Mouse (Mus musculus): ENCODE results near the gene Samsn1. TPM values are rescaled to one million over a fixed set of nuclear protein-coding genes. Genes with fewer than 3 reads are reported as not detected.
"Not testable (repeated sequence)": the region's sequence is repeated elsewhere in the genome, so short reads cannot be mapped to it uniquely, and the experiment has no call there.

Gene Samsn1
- polyA plus RNA-seq, 1 experiment from 2014 or later, result not detected

DNA sequence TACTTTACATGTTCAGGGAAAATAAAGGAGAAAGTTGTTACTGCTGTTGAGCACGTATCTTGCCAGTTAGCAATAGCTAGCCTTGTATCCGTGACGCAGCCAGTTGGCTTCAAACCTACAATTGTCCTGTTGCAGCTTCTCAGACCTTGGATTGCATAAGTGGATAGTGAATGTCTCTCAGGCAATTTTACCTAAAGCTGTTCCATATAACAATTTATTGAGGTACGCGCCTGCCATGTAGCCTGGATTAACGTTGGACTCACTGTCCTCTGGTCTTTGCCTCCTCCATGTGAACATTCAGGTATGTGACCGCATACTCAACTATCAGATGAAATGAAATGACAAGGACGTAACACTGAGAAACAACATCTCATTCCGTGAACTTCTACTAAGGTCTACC is 179.1 kb downstream of the Samsn1 start:
- in situ Hi-C loops (cut with MboI; ENCODE audit: low pct_unique_long_range_greater_than_20kb), result no loop called here
- POLR2A ChIA-PET, result no interaction called here

DNA sequence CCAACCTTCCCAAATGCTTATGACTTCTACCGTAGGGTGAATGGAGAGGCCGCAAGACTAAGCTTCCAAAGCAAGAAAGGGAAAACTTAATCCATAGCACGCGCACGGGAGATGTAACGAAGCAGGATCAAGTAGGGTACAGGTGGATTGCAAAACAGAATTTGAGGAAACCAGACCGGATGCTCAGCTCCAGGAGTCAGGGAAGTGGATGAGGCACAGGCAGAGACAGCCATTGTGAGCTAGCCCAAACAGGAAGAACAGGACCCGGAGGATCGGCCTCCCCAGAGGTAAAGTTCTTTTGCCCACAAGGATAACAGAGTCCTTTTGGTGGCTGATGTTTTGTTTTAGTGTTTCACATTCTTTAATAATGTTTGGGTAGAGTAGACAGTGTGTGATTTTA is 179.5 kb downstream of the Samsn1 start:
- TF ChIP-seq CTCF (IDR thresholded peaks at IDR 0.05), result no peak
- no peak for DNase-seq (ENCODE audit: low read depth, low spot score)
- H3K27me3 ChIP-seq, result no peaks in the 10 kb centered on the region
- in situ Hi-C loops (cut with MboI; ENCODE audit: low pct_unique_long_range_greater_than_20kb), result no loop called here
- no peak for ATAC-seq
- ChIA-PET POLR2A (no interaction called here), CTCF (no interaction called here)

More for the DNA sequence above, 179.1 kb downstream of the Samsn1 start:
- no peak for ATAC-seq
- CTCF ChIA-PET, result interaction anchor here (1.2 kb wide), 1 partner anchor 81 kb away, joined by 4 read pairs; no protein-coding TSS in a partner anchor
- H3K27me3 ChIP-seq, result no peaks in the 10 kb centered on the region
- TF ChIP-seq CTCF (IDR thresholded peaks at IDR 0.05), result no peak
- no peak for DNase-seq (ENCODE audit: low read depth, low spot score)

DNA sequence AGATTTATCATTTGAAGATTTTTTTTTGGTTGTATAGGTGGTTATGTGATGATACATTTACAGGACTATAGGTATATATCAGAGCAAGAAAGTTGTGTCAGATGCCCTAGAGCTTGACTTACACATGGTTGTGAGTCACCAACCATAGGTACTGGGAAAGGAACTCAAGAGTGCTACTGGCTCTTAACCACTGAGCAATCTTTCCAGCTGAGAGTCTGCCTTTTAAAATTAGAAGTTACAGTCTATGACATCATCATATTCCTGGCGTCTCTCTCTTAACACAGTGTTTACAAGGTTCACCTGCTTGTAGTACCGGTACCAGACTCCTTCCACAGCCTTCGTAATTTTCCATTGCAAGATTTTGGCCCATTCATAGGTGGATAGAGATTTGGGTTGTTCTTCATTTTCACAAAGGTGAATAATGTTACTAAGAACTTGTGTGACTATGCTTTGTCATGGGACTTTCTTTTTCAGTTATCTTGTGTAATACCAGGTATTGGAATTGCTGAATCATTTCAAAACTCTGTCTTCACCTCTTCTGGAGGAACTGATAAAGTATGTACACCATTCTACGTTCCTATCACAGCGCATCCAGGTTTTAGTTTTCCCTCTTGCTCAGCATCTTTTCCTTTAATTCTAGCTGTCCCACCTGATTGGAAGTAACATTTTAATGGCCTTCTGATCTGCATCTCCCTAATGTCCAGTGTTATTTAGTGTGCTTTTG is 184.2 kb downstream of the Samsn1 start:
- POLR2A ChIA-PET, result no interaction called here
- peaks cover 5% of the 10 kb centered on the region for H3K27me3 ChIP-seq
- ATAC-seq (no peak), DNase-seq (ENCODE audit: low read depth, low spot score) (no peak)
- no peak for TF ChIP-seq CTCF (IDR thresholded peaks at IDR 0.05)
- in situ Hi-C loops (cut with MboI; ENCODE audit: low pct_unique_long_range_greater_than_20kb), result no loop called here
- CTCF ChIA-PET, result no interaction called here

DNA sequence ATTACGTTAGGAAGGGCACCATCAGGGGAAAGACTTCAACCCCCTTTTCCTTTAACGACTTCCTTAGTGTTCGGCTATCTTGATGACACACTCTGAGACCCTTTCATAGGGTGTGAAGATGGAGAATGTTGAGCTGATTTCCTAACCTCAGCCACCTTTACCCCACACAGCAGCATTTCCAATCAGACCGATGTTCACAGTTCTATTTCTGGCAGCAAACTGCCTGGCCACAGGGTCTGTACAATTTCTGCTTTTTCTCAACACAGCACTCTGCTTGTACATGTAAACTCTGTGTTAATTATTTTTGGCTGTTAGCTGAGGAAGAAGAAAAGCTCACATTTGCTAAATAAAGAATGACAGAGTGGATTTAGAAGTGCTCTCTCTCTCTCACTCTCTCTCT is 190.7 kb downstream of the Samsn1 start:
- ATAC-seq (no peak), DNase-seq (ENCODE audit: low read depth, low spot score) (no peak)
- no peak for TF ChIP-seq CTCF (IDR thresholded peaks at IDR 0.05)
- peaks cover 5% of the 10 kb centered on the region for H3K27me3 ChIP-seq
- CTCF ChIA-PET, result no interaction called here
- POLR2A ChIA-PET, result no interaction called here
- in situ Hi-C loops (cut with MboI; ENCODE audit: low pct_unique_long_range_greater_than_20kb), result no loop called here

DNA sequence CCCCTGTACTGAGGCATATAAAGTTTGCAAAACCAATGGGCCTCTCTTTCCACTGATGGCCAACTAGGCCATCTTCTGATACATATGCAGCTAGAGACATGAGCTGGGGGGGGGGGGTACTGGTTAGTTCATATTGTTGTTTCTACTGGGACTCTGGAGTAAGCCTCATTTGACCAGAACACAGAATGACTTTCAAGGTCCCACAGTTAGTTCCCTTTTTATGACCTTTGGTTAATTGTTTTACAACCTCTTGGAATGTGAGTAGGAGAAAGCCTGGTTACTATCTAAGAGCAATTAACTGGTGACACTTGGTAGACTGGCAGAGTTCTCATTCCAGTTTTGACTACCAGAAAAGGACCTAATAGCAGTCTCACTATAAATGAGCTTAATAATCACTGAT is 195.1 kb downstream of the Samsn1 start:
- in situ Hi-C loops (cut with MboI; ENCODE audit: low pct_unique_long_range_greater_than_20kb); DNase-seq (ENCODE audit: low read depth, low spot score); H3K27me3 ChIP-seq; ATAC-seq: not testable (repeated sequence)
- POLR2A ChIA-PET, result interaction anchor here (0.6 kb wide), 1 partner anchor 1033 kb away, joined by 3 read pairs; no protein-coding TSS in a partner anchor
- CTCF ChIA-PET, result interaction anchor here (1.1 kb wide), 1 partner anchor 10 kb away, joined by 3 read pairs; no protein-coding TSS in a partner anchor

DNA sequence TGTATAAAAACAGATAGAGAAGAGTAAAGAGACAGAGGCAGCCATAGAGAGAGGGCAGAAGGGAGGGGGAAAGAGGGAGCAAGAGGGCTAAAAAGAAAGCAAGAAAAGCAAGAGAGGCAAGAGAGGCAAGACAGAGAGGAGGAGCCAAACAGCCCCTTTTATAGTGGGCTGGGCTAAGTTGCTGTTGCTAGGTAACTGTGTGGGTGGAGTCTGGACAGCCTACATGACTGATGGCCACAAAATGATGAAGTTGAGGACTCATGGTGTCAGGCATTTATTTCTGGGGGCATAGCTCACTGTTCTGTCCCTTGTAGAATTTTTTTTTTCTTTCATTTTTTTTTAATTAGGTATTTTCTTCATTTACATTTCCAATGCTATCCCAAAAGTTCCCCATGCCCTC is 195.6 kb downstream of the Samsn1 start:
- no peak for ATAC-seq
- H3K27me3 ChIP-seq, result peaks cover 9% of the 10 kb centered on the region
- TF ChIP-seq CTCF (IDR thresholded peaks at IDR 0.05), result no peak
- ChIA-PET CTCF (interaction anchor here (1.1 kb wide), 1 partner anchor 9 kb away, joined by 3 read pairs; no protein-coding TSS in a partner anchor), POLR2A (interaction anchor here (0.6 kb wide), 1 partner anchor 1033 kb away, joined by 3 read pairs; no protein-coding TSS in a partner anchor)
- no peak for DNase-seq (ENCODE audit: low read depth, low spot score)
- in situ Hi-C loops (cut with MboI; ENCODE audit: low pct_unique_long_range_greater_than_20kb), result no loop called here

DNA sequence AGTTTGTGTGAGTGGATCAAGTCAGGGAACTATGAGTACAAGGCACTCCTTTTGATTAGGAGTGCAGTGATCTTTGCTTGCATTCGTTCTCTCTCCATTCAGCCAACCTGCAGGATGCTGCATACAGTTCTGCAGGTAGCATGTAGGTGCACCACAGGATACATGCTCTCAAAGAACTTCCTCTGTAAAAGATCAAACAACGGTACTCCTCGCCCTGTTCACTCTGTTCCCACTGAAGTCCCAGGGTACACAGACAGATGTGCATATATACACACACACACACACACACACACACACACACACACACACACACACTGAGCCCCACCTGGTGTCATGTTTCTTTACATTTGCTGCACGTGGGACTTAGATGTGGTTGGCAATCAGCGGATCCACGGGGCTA is 198.9 kb downstream of the Samsn1 start:
- ATAC-seq (no peak), DNase-seq (ENCODE audit: low read depth, low spot score) (no peak)
- POLR2A ChIA-PET, result no interaction called here
- no peak for TF ChIP-seq CTCF (IDR thresholded peaks at IDR 0.05)
- in situ Hi-C loops (cut with MboI; ENCODE audit: low pct_unique_long_range_greater_than_20kb), result no loop called here
- H3K27me3 ChIP-seq, result peaks cover 18% of the 10 kb centered on the region
- CTCF ChIA-PET, result no interaction called here

DNA sequence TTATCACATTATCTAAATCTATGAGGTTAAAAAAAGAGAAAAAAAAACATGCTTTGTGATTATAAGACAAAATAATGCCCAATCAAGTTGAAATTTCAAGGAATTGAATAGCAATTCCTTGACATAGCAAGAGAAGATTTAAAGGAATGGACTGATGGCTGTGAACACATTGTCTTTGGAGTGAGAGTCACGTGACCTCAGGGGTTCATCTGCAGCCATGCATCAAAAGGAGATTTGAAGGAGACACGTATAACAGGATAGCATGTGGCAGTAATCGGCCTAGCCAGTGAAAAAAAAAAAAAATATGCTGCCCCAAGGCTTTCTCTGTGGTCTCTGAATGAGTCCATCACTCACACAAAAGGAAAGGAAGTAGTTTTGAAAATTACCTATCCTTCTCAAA is 201.1 kb downstream of the Samsn1 start:
- no peak for ATAC-seq
- peaks cover 18% of the 10 kb centered on the region for H3K27me3 ChIP-seq
- in situ Hi-C loops (cut with MboI; ENCODE audit: low pct_unique_long_range_greater_than_20kb), result no loop called here
- DNase-seq (ENCODE audit: low read depth, low spot score), result no peak
- ChIA-PET CTCF (no interaction called here), POLR2A (interaction anchor here (0.5 kb wide), 1 partner anchor 1661 kb away, joined by 3 read pairs; no protein-coding TSS in a partner anchor)
- no peak for TF ChIP-seq CTCF (IDR thresholded peaks at IDR 0.05)

Data from Patski (cell line).